Mouse (Mus musculus) gastrocnemius, postnatal 36 days (tissue): ENCODE measurements around the gene Gm45799. TPM values are rescaled to one million over a fixed set of nuclear protein-coding genes. Genes with fewer than 3 reads are reported as not detected.

Experiments
- total RNA-seq, 2 experiments: library from RNA; stranded (reverse); gene quantifications; 2 replicates each; pipeline ENCODE4 v1.2.3; 2021

Gene Gm45799
- total RNA-seq, 2 experiments from 2014 or later, result 1.8 to 2.2 TPM

Other genes starting within 250 kb of the Gm45799 start
- 10 to 100 TPM; 11.0 to 12.2 TPM for gene Fam160a2, start 240.5 kb upstream of the Gm45799 start, total RNA-seq
- not detected for gene Cnga4, start 236.0 kb upstream of the Gm45799 start, total RNA-seq
- gene Cckbr, start 214.8 kb upstream of the Gm45799 start, total RNA-seq, result not detected
- gene Cavin3, start 158.3 kb upstream of the Gm45799 start, total RNA-seq, result 10 to 100 TPM; 10.1 to 13.2 TPM
- gene Smpd1, start 86.2 kb upstream of the Gm45799 start, total RNA-seq, result 10 to 100 TPM; 50.9 to 51.5 TPM
- 1 to 10 TPM; 5.3 to 8.6 TPM for gene Apbb1, start 58.9 kb upstream of the Gm45799 start, total RNA-seq
- under 1 TPM in 1 of 2 experiments, not detected in 1; 0.36 TPM for gene Hpx, start 40.4 kb upstream of the Gm45799 start, total RNA-seq
- gene Trim3, start 7.0 kb upstream of the Gm45799 start, total RNA-seq, result 10 to 100 TPM; 13.9 to 15.1 TPM
- 10 to 100 TPM; 53.7 to 55.9 TPM for gene Timm10b, start 496 bp upstream of the Gm45799 start, total RNA-seq
- 1 to 10 TPM; 5.7 to 8.0 TPM for gene Arfip2, start 136 bp upstream of the Gm45799 start, total RNA-seq
- gene Dnhd1, start 10.3 kb downstream of the Gm45799 start, total RNA-seq, result under 1 TPM; 0.43 to 0.62 TPM
- gene Ilk, start 96.0 kb downstream of the Gm45799 start, total RNA-seq, result 10 to 100 TPM; 44.3 to 45.6 TPM
- gene Rrp8, start 96.8 kb downstream of the Gm45799 start, total RNA-seq, result 10 to 100 TPM in 1 of 2 experiments, 1 to 10 TPM in 1; 9.9 to 13.3 TPM
- 10 to 100 TPM; 64.6 to 74.8 TPM for gene Taf10, start 103.8 kb downstream of the Gm45799 start, total RNA-seq
- 10 to 100 TPM; 37.0 to 40.7 TPM for gene Tpp1, start 111.7 kb downstream of the Gm45799 start, total RNA-seq
- gene Dchs1, start 147.1 kb downstream of the Gm45799 start, total RNA-seq, result 1 to 10 TPM; 3.1 to 4.0 TPM
- 100 to 1,000 TPM in 1 of 2 experiments, 10 to 100 TPM in 1; 93.2 to 109 TPM for gene Mrpl17, start 170.5 kb downstream of the Gm45799 start, total RNA-seq